12 mouse cellular contexts compared by ENCODE assay signal in the genomic region with DNA sequence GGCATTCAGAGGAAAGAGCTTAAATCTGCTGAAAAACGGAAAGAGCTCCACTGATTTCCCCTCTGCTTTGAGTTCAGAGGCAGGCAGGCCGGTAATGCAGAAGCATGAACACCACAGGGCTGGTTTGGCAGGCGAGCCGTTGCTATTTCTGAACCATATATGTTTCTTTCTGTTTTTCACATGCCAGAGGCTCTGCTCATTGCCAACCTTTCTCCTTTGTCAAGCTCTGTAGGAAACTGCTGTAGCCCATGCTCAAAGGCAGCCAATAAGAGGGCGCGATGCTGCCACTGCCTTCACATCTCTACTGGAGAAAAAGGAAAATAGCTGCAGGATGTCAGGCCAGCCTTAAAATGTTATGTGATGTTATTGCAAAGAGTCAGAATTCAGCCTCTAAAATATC.
DNase-seq lines count a peak whose midpoint lies in the region.
"Had no signal": no experiment of that assay in that cellular context is flagged by ENCODE, and none has a peak within 500 bp of the region (broad histone marks: within the 10 kb centered on the region; RNA-seq: fewer than 3 reads in every experiment).

No protein-coding gene starts in this region.

- DNase-seq in cerebellum, postnatal 25 days, result peak; percentile 44 to 56
- no peak for DNase-seq in cerebellum, adult 9-10 months
- DNase-seq in brain, adult 2 months (ENCODE audit: low read depth, low spot score), result peak; percentile 78
- DNase-seq in frontal cortex, postnatal 25 days (ENCODE audit: low spot score in 2 of 2), result peak; percentile 7 to 25
- peak; percentile 27 for DNase-seq in left cerebral cortex, postnatal 4 days
- no peak for DNase-seq in ovary, postnatal 36 days (ENCODE audit: low spot score)
- DNase-seq in spleen, postnatal 14 days (ENCODE audit: low spot score in 2 of 2), result no peak
- DNase-seq in kidney, adult 18-20 months, result no peak
- DNase-seq: adrenal gland, adult 8-10 months; B cell, adult 2 months; kidney, adult 11 months; thymus, postnatal 4 days had no signal

- intact Hi-C loops in left cerebral cortex, postnatal 4 days (cut with DNase I), result no loop called here

Comparison
In these comparisons a context has a peak if more than half of its experiments do, and no peak if none do; other contexts are left out.
1. DNase-seq: peak in cerebellum, postnatal 25 days (2 of 2), brain, adult 2 months (single experiment), frontal cortex, postnatal 25 days (2 of 2) and left cerebral cortex, postnatal 4 days (single experiment); none in cerebellum, adult 9-10 months (single experiment), ovary, postnatal 36 days (single experiment), spleen, postnatal 14 days (0 of 2) and kidney, adult 18-20 months (single experiment).